Mouse (Mus musculus): ENCODE measurements around the gene Tmem8b.
A peak's percentile ranks its signal among the peaks of the same experiment; 100 is the strongest.

Gene Tmem8b

DNA sequence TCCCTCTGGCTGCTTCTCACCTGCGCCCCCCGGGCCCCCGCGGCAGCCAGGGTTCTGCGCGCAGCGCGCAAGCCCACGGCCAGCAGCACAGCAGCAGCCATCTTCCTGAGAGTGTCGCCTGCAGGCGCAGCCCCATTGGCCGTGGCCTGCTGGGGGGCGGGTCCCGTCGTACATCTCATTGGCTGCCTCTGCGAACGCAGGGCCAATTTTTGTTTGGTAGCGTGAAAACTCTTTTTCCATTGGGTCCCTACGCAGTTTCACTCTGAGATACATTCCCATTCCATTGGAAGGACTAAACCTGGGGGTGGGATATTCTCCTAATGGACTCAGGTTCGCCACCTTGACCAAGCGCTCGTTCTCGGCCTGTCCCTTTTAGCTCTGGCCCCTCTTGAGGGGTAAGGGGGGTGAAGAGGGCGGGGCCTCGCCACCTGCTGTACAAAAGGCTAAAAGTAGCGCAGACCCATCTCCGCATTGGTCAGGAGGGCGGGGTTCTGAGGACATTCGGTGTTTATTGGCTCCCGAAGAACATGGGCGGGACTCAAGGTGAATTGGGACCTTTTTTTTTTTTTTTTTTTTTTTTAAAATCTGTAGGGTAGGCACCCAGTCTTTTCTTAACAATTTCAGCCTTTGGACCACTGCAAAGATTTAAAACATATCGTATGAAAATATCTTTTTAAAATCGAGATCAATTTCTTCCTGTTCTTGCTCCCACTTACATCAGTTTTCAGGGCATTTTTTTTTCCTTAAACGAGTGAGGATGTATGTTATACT lies 12.2 kb upstream of the Tmem8b start, which contains the start of gene Hint2:
TSS of gene Hint2 (minus strand) at position 128 of the 771 bp plus-strand sequence.
- DNase-seq (ENCODE audit: low read depth, low spot score) = peak; percentile 96

- no peak for DNase-seq (ENCODE audit: low read depth, low spot score)
These were observed 11.6 kb upstream of the Tmem8b start for GRCm38 (mm10) chr4:43657146-43657545.

- DNase-seq (ENCODE audit: low read depth, low spot score) = no peak
These were observed 2.4 kb upstream of the Tmem8b start for GRCm38 (mm10) chr4:43666412-43666811.

GRCm38 (mm10) chr4:43669428-43669794 lies 640 bp downstream of the Tmem8b start:
- no peak for DNase-seq (ENCODE audit: low read depth, low spot score)

DNA sequence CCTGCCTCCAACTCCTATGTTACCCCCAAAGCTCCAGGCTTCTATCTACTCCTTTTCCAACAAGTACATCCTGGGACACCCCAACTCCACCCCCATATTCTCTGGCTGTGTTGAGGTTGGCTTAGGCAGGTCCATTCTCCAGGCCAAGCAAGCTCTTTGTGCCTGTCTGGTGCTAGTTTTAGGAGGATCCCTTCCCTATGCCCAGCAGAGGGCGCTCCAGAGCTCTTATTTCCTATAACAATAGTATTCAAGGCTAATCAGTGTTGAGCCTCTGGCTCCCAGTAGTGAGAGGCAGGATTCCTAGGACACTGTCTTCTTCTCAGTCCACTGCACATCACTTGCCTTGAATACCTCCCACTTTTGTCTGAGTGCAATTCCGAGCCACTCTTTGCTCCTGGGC lies 3.3 kb downstream of the Tmem8b start:
- peak; percentile 93 for DNase-seq (ENCODE audit: low read depth, low spot score)

DNA sequence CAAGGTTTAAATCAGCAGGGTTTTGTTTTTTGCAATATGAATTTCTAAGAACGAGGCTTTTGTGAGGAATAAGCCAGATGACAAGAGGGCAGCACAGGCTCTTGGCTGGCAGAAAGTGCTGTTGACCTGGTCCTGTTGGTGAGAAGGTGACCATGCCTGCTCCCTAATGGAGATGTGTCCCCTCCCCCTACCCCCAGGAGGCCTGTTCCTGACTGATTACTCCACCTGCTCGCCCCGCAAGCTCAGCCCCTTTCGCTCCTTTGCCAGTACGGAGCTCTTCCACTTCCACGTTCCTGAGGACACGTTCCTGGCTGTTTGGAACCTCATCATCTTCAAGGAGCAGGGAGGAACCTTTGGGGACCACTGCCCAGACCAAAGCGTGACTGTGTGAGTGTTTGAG lies 4.9 kb downstream of the Tmem8b start:
- DNase-seq (ENCODE audit: low read depth, low spot score) = no peak

- DNase-seq (ENCODE audit: low read depth, low spot score) = no peak
These were observed 6.2 kb downstream of the Tmem8b start for GRCm38 (mm10) chr4:43674974-43675373.

DNA sequence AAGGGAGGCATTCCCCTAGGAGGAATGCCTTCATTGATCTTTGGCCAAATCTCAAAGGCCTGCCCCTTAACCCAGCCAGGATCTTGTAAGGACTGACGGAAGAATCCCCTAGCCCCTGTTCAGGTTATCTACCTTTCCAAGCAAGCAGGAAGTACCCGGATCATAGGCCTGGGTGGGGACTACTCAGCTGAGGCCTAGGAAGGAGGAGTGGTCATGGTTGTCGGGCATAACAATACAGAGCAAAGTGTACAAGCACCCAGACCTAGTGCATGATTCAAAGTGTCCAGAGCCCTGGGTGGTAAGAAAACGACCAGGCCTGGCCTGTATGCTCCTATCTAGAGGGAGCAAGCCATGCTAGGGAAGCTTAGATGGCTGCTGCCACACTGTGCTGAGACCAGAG lies 6.8 kb downstream of the Tmem8b start:
- no peak for DNase-seq (ENCODE audit: low read depth, low spot score)

- DNase-seq (ENCODE audit: low read depth, low spot score) = no peak
These were observed 9.8 kb downstream of the Tmem8b start for GRCm38 (mm10) chr4:43678541-43678940.

- DNase-seq (ENCODE audit: low read depth, low spot score) = no peak
These were observed 10.8 kb downstream of the Tmem8b start for GRCm38 (mm10) chr4:43679416-43680043.

DNA sequence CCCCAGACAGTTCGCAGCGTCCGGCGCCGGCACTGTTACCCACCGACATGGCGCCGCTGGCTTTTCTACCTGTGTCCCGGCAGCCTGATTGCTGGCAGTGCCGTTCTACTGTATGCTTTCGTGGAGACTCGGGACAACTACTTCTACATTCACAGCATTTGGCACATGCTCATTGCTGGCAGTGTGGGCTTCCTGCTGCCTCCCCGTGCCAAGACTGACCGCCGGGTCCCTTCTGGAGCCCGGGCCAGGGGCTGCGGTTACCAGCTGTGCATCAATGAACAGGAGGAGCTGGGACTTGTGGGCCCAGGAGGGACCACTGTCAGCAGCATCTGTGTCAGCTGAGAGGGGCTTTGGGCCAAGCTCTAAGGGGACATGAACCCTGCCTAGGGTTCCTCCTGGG lies 21.2 kb downstream of the Tmem8b start:
- no peak for DNase-seq (ENCODE audit: low read depth, low spot score)

DNA sequence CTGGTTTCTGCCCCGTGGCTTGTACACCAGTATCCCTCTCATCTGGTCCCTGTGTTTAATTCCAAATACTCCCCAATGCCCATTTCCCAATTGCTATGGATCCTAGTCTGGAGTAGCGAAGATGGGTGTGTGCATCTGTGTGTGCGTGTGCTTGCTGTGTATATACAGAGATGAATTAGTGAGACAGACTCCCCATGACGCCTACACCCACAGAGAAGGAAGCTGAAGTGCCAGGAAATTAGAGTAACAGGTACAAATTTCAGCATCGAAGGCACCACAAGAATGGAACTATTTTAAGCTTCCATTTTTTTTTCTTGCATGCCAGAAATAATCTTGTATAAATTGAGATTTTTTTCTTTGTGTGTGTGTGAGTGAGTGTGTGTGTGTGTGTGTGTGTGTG lies 22.3 kb downstream of the Tmem8b start:
- no peak for DNase-seq (ENCODE audit: low read depth, low spot score)

DNA sequence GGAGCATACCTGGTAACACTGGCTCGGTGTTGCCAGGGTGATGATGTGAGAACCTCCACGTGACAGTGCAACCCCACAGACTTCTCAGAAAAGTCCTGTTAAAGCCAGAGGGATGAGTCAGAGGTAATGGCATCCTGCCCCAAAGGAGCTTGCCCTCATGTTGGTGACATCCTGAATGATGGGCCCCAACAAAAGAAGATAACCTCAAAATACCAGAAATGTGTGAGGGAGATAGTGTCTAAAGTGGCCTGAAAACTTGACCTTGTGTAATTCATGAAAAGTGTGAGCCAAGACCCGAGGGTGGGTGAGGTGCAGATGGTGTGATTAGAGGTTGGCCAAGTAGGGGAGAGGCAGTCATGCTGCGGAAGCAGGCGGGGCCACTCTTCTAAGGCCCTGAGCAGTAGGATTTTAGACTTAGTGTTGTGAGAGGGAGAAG lies 25.1 kb downstream of the Tmem8b start:
- DNase-seq (ENCODE audit: low read depth, low spot score) = no peak

DNA sequence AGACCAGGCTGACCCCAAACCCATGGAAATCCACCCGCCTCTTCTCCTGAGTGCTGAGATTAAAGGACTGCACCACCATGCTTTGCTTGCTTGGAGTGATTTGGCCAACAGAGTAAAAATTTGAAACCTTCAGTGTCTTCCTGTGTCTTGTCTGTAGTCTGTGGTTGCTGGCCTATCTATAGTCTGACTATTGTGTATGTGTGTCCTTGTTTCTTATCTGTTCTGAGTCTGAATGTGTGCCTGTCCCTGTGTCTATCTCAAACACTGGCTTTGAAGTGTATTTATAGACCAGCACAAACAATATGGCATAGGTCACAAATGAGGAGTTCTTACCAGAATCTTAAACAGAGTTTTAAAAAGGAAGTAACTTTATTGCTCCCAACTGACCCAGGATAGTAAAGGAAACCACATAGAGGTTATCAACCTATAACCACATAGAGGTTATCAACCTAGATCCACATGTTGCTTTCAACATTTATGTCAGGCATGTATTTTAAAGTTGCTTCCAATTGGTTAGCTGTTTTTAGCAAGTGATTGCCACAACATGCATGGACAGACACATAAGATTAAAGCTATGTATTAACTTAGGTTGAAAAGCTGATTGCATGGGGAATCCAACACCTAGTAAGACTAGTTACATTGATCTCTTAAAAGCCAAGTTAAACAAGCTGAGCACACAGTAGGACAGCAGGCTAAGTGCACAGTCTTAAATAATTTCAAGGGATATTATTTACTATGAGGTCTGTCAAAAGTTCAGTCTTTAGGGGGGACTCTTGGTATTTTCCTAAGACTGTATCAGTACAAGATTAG lies 25.9 kb downstream of the Tmem8b start:
- no peak for DNase-seq (ENCODE audit: low read depth, low spot score)

- no peak for DNase-seq (ENCODE audit: low read depth, low spot score)
These were observed 26.5 kb downstream of the Tmem8b start for GRCm38 (mm10) chr4:43695249-43695671.

- no peak for DNase-seq (ENCODE audit: low read depth, low spot score)
These were observed 27.8 kb downstream of the Tmem8b start for GRCm38 (mm10) chr4:43696561-43696960.

DNA sequence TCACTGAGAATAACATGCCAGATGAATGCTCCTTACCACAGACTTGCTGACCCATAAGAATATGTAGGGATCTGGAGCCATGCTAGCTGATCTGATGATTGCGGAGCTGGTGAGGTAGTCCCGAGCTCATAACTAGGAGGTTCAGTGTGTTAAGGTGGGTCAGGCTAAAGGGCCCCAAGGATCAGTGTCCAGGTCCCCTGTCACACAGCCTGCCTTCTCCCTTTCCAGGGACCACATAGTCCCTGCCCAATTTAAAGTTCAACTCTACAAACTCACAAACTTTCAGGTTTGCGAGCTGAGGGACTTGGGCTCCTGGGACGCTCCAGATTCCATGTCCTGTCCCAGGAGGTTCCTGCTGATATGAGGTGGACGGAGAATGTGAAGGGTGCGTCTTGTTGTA lies 31.9 kb downstream of the Tmem8b start, which contains the start of gene Olfr70:
TSS of gene Olfr70 (minus strand) at position 101 of the 400 bp plus-strand sequence.
- no peak for DNase-seq (ENCODE audit: low read depth, low spot score)

GRCm38 (mm10) chr4:43703439-43703838 lies 34.7 kb downstream of the Tmem8b start:
- no peak for DNase-seq (ENCODE audit: low read depth, low spot score)

GRCm38 (mm10) chr4:43703851-43704250 lies 35.1 kb downstream of the Tmem8b start:
- no peak for DNase-seq (ENCODE audit: low read depth, low spot score)

- no peak for DNase-seq (ENCODE audit: low read depth, low spot score)
These were observed 37.2 kb downstream of the Tmem8b start for GRCm38 (mm10) chr4:43705991-43706390.

GRCm38 (mm10) chr4:43709869-43710268 lies 41.1 kb downstream of the Tmem8b start, which contains the start of gene Olfr71:
TSS of gene Olfr71 (minus strand) at chr4:43710255.
- DNase-seq (ENCODE audit: low read depth, low spot score) = no peak

DNA sequence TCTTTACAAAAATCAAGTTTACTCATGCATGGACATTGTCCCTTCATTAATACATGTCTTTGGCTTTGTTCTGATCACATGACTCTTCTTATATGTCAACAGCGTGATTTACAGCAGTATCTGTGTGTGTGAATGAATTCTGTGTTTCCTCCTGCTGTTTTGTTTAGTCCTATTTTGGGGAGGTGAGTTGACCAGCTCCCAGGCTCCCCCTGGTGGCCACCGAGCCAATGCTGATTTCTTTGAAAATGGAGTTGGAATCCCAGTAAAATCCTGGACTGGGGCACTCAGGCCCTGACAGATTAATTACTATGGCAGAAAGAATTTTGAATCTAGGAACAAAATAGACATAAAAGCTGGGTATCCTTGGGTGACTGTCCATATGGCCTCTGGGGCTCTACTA lies 43.0 kb downstream of the Tmem8b start:
- peak; percentile 42 for DNase-seq (ENCODE audit: low read depth, low spot score)

Data from retina, postnatal 7 days (tissue).